Mouse (Mus musculus) midbrain, postnatal 0 days (tissue): ENCODE results near the gene Lmnb2. TPM values are rescaled to one million over a fixed set of nuclear protein-coding genes. Genes with fewer than 3 reads are reported as not detected.

Experiments
- ATAC-seq: fragments of 200-750 bp; cut with Nextera tagmentation; 2 replicates; pipeline ENCODE4 v1.8.0; 2017; ENCODE audit warnings: moderate number of reproducible peaks, mild to moderate bottlenecking, moderate TSS enrichment, moderate library complexity; ENCODE audit not compliant: low FRiP score
- DNase-seq: peaks from one replicate; pipeline ENCODE4 v3.0.0-alpha.2; 2015; ENCODE audit warnings: low spot score
- H3K27ac ChIP-seq: fragments of 300-500 bp; sonication (generic); 2 replicates; pipeline ENCODE4 v1.5.1; 2014; ENCODE audit warnings: low read depth, mild to moderate bottlenecking, low read length, mixed read lengths
- H3K27me3 ChIP-seq: fragments of 300-500 bp; sonication (generic); 2 replicates; pipeline ENCODE4 v1.6.1; 2014; ENCODE audit warnings: low read length, control low read depth, mixed read lengths; ENCODE audit not compliant: insufficient read depth
- H3K36me3 ChIP-seq: fragments of 300-500 bp; sonication (generic); 2 replicates; pipeline ENCODE4 v1.6.1; 2014; ENCODE audit warnings: low read length, control low read depth, mixed read lengths; ENCODE audit not compliant: insufficient read depth
- H3K4me1 ChIP-seq: fragments of 300-500 bp; sonication (generic); 2 replicates; pipeline ENCODE4 v1.6.1; 2014; ENCODE audit warnings: mild to moderate bottlenecking, control low read depth, antibody characterized with exemption, low read length, mixed read lengths; ENCODE audit not compliant: insufficient read depth
- H3K4me2 ChIP-seq: fragments of 300-500 bp; sonication (generic); 2 replicates; pipeline ENCODE4 v1.6.1; 2014; ENCODE audit warnings: low read depth, mild to moderate bottlenecking, low read length, mixed read lengths; ENCODE audit not compliant: poor library complexity, severe bottlenecking
- H3K4me3 ChIP-seq: fragments of 300-500 bp; sonication (generic); 2 replicates; pipeline ENCODE4 v1.5.1; 2014; ENCODE audit warnings: low read depth, mild to moderate bottlenecking, low read length, moderate library complexity
- H3K9ac ChIP-seq: fragments of 300-500 bp; sonication (generic); replicated peaks from 2 replicates; pipeline ENCODE4 v1.6.1; 2014; ENCODE audit warnings: mild to moderate bottlenecking, low read length, moderate library complexity, mixed read lengths; ENCODE audit not compliant: poor library complexity, severe bottlenecking
- H3K9me3 ChIP-seq: fragments of 300-500 bp; sonication (generic); 2 replicates; pipeline ENCODE4 v1.6.1; 2016; ENCODE audit warnings: low read length, control low read depth
- CTCF ChIP-seq: IDR thresholded peaks from 2 replicates; pipeline ENCODE4 v1.5.1; 2016; ENCODE audit warnings: antibody characterized with exemption, mild to moderate bottlenecking
- WGBS: fragments of 180-500 bp; shearing (Covaris S2); extraction: QIAGEN DNeasy Blood & Tissue Kit; methylation state at CpG from one replicate; pipeline ENCODE4 v1.1.7; 2014; 5-methylcytosine and 5-hydroxymethylcytosine counted together
- polyA plus RNA-seq: library from polyadenylated mRNA; unstranded; fragments of >200 nt; fragmentation: Nextera tagmentation; extraction: Ambion mirVana; gene quantifications from 2 replicates; pipeline ENCODE4 v1.2.1, GENCODE M21; 2015
- total RNA-seq: library from RNA; depleted of rRNA; stranded (reverse); fragments of >200 nt; gene quantifications from 2 replicates; pipeline ENCODE4 v1.2.3, GENCODE M21; 2014; rRNA removed

The Lmnb2 gene
- total and polyA plus RNA-seq, 2 experiments from 2014 or later, result 22.6 to 47.3 TPM

DNA sequence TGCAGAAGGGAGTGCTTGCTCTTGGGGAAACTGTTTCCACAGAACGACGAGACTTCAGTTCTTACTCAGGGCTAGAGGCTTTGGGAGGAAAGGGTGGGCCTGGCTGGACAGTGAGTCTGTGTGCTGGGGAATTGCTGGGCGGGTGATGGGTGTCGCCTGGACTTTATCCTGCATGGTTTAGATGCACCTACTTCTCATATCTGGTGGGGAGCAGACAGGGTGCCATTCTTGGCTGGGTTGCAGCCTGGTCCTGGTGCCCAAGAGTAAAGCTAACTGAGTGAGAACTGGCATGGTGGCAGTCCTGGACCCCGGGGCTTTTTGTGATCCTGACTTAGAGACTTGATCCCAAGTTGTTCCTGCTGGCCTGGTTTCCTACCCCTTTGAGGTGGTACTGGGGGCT is 61.1 kb downstream of the Lmnb2 start:
- Histone ChIP-seq H3K9me3 (no peaks in the 10 kb centered on the region), H3K9ac (no peak overlapping the region; the same call in 1 of the 2 replicates), H3K4me1 (peaks cover 19% of the 10 kb centered on the region), H3K36me3 (peaks cover 19% of the 10 kb centered on the region), H3K27me3 (no peaks in the 10 kb centered on the region), H3K4me3 (no peak overlapping the region), H3K27ac (peak overlapping the region; percentile 43), H3K4me2 (peak overlapping the region; percentile 95; the same call in 1 of the 2 replicates)
- DNase-seq, result no peak
- no peak for TF ChIP-seq CTCF
- ATAC-seq, result no peak
- 81% methylated on average over 5 of the region's 5 CpGs for WGBS

DNA sequence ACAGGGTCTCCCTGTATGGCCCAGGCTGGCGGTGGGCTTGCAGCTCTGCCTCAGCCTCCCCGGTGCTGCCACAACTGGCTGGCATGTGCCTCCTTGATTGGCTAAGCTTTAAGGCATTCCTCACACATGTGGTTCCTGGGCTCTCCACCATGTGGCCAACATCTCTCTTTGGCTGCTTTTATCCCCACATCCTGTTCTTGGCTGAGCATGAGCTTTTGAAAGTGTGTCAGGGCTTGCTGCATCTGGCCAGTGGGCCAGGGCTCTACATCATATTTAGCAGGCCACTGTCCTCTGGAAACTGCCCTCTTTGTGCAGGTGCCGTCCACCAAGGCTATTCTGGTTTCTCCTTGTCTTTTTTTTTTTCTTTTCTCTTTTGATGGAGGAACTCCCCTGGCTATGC is 61.8 kb downstream of the Lmnb2 start:
- DNase-seq (peak; percentile 55), ATAC-seq (peak; percentile 28; the same call in 1 of the 2 replicates)
- TF ChIP-seq CTCF, result peak; percentile 45
- Histone ChIP-seq H3K4me2 (peak overlapping the region; percentile 95), H3K27ac (peak overlapping the region; percentile 43; the same call in 1 of the 2 replicates), H3K9ac (peak overlapping the region; percentile 83), H3K4me1 (peaks cover 19% of the 10 kb centered on the region), H3K9me3 (no peaks in the 10 kb centered on the region), H3K36me3 (peaks cover 18% of the 10 kb centered on the region), H3K27me3 (no peaks in the 10 kb centered on the region), H3K4me3 (peak overlapping the region; percentile 81)
- WGBS, result 65% methylated on average over 3 of the region's 3 CpGs

DNA sequence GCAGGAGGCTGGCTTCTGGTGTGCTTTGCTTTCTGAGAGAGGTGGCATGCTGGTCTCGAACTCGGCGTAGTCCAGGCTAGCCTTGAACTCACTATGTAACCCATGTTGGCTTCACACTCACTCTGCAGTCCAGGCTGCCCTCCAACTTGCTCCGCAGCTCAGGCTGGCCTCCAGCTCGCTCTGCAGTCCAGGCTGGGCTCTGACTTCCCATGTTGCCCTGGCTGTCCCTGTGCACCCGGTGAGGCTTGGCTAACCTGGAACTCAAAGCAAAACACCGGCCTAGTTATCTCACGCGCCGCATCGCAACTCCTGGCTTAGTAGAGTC is 62.3 kb downstream of the Lmnb2 start:
- H3K9ac ChIP-seq, result peak overlapping the region; percentile 83
- no peaks in the 10 kb centered on the region for H3K9me3 ChIP-seq
- H3K36me3 ChIP-seq, result peaks cover 20% of the 10 kb centered on the region
- peak overlapping the region; percentile 95 for H3K4me2 ChIP-seq
- TF ChIP-seq CTCF, result no peak
- H3K27me3 ChIP-seq, result no peaks in the 10 kb centered on the region
- 18% methylated on average over 11 of the region's 11 CpGs for WGBS
- 0 out of 2 replicates have a peak overlapping the region, but pooled peaks have one; percentile 87 for H3K27ac ChIP-seq
- no peak for DNase-seq
- no peak for ATAC-seq
- H3K4me3 ChIP-seq, result peak overlapping the region; percentile 81
- H3K4me1 ChIP-seq, result peaks cover 19% of the 10 kb centered on the region

DNA sequence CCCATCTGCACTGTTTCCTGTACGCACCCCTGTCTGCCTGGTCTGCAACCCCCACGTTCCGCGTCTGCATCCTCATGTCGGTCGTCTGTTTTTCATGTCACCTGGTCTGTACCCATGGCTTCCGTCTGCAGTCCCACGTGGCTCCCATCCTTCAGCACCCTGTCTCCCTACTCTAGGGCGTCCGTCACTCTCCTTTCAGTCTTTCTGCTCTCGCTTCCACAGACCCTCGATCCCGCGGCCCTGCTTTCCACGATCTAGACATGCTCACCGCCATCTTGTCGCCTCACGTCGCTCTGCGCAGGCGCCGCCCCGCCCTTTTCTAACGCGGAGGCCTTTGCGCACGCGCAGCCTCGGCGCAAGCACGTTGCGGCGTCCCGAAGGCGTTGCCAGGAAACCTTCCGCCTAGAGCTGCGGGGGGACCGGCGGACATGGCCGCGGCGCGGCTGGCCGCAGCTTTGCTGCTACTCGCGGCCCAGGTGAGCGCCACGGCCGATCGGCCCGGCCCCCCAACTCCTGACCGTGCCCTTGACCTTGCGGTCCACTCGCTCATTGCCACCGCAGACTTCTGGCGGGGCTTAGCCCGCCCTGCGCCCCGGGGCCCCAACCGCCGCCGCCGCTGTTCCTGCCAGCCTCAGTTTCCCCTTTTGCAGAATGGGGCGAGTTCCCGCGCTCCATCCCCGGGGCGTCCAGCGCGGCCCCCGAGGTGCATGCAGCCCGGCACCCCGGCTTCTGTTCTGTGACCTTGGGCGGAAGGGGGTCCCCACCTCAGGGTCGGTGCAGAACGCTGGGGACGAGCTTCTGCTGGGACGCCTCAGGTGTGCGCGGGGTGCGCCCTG is 62.9 kb downstream of the Lmnb2 start, which contains the start of the genes Lsm7 and Sppl2b:
Lsm7 (minus strand) TSS at position 297 of the 836 bp plus-strand sequence.
Sppl2b (plus strand) TSS at position 363 of the 836 bp plus-strand sequence.
- H3K9ac ChIP-seq, result peak within 1 kb of the TSS; percentile 83
- H3K4me1 ChIP-seq, result peaks cover 19% of the 10 kb centered on the region
- peak within 1 kb of the TSS; percentile 87 for H3K27ac ChIP-seq
- peak within 1 kb of the TSS; percentile 95 for H3K4me2 ChIP-seq
- no peak for TF ChIP-seq CTCF
- DNase-seq (peak; percentile 96), ATAC-seq (peak; percentile 77)
- peak within 1 kb of the TSS; percentile 81 for H3K4me3 ChIP-seq
- WGBS, result under 1% methylated on average over 78 of the region's 81 CpGs
- H3K9me3 ChIP-seq, result no peaks in the 10 kb centered on the region
- H3K36me3 ChIP-seq, result peaks cover 20% of the 10 kb centered on the region
- no peaks in the 10 kb centered on the region for H3K27me3 ChIP-seq

Other genes starting within 250 kb of the Lmnb2 start
- 74.6 and 74.7 TPM in 2 replicates for gene Mknk2, start 240.1 kb downstream of the Lmnb2 start, total RNA-seq
- 35.3 and 36.0 TPM in 2 replicates for gene Mknk2, start 240.1 kb downstream of the Lmnb2 start, polyA plus RNA-seq
- 66.6 and 75.1 TPM in 2 replicates for gene Mob3a, start 216.3 kb downstream of the Lmnb2 start, total RNA-seq
- 44.9 and 48.5 TPM in 2 replicates for gene Mob3a, start 216.3 kb downstream of the Lmnb2 start, polyA plus RNA-seq
- 26.3 and 48.0 TPM in 2 replicates for gene Izumo4, start 216.1 kb downstream of the Lmnb2 start, total RNA-seq
- 44.0 and 47.4 TPM in 2 replicates for gene Izumo4, start 216.1 kb downstream of the Lmnb2 start, polyA plus RNA-seq
- gene Ap3d1, start 176.0 kb downstream of the Lmnb2 start, total RNA-seq, result 182 and 183 TPM in 2 replicates
- gene Ap3d1, start 176.0 kb downstream of the Lmnb2 start, polyA plus RNA-seq, result 95.4 and 105 TPM in 2 replicates
- 23.8 and 34.4 TPM in 2 replicates for gene Dot1l, start 163.0 kb downstream of the Lmnb2 start, total RNA-seq
- 9.9 and 13.4 TPM in 2 replicates for gene Dot1l, start 163.0 kb downstream of the Lmnb2 start, polyA plus RNA-seq
- gene Sf3a2, start 120.0 kb downstream of the Lmnb2 start, total RNA-seq, result 18.3 and 34.2 TPM in 2 replicates
- gene Sf3a2, start 120.0 kb downstream of the Lmnb2 start, polyA plus RNA-seq, result 61.5 and 64.3 TPM in 2 replicates
- 68.0 and 88.1 TPM in 2 replicates for gene Plekhj1, start 119.6 kb downstream of the Lmnb2 start, total RNA-seq
- gene Plekhj1, start 119.6 kb downstream of the Lmnb2 start, polyA plus RNA-seq, result 94.1 and 103 TPM in 2 replicates
- gene Amh, start 113.0 kb downstream of the Lmnb2 start, total RNA-seq, result 0.82 and 2.9 TPM in 2 replicates
- not detected in 2 replicates for gene Amh, start 113.0 kb downstream of the Lmnb2 start, polyA plus RNA-seq
- gene Jsrp1, start 104.7 kb downstream of the Lmnb2 start, total RNA-seq, result not detected in 2 replicates
- 0.83 and 1.1 TPM in 2 replicates for gene Jsrp1, start 104.7 kb downstream of the Lmnb2 start, polyA plus RNA-seq
- 863 and 928 TPM in 2 replicates for gene Oaz1, start 91.6 kb downstream of the Lmnb2 start, total RNA-seq
- 1,039 and 1,193 TPM in 2 replicates for gene Oaz1, start 91.6 kb downstream of the Lmnb2 start, polyA plus RNA-seq
- 39.3 and 61.0 TPM in 2 replicates for gene Lingo3, start 74.2 kb downstream of the Lmnb2 start, total RNA-seq
- 24.4 and 26.8 TPM in 2 replicates for gene Lingo3, start 74.2 kb downstream of the Lmnb2 start, polyA plus RNA-seq
- gene Lsm7, start 63.0 kb downstream of the Lmnb2 start, total RNA-seq, result 136 and 249 TPM in 2 replicates
- gene Lsm7, start 63.0 kb downstream of the Lmnb2 start, polyA plus RNA-seq, result 292 and 299 TPM in 2 replicates
- gene Sppl2b, start 63.0 kb downstream of the Lmnb2 start, total RNA-seq, result 116 and 132 TPM in 2 replicates
- 78.6 and 86.2 TPM in 2 replicates for gene Sppl2b, start 63.0 kb downstream of the Lmnb2 start, polyA plus RNA-seq
- 0.09 and 0.11 TPM in 2 replicates for gene Tmprss9, start 46.4 kb downstream of the Lmnb2 start, total RNA-seq
- gene Tmprss9, start 46.4 kb downstream of the Lmnb2 start, polyA plus RNA-seq, result 0.27 and 0.31 TPM in 2 replicates
- 153 and 267 TPM in 2 replicates for gene Timm13, start 17.3 kb downstream of the Lmnb2 start, total RNA-seq
- gene Timm13, start 17.3 kb downstream of the Lmnb2 start, polyA plus RNA-seq, result 362 and 384 TPM in 2 replicates
- 3.5 and 7.3 TPM in 2 replicates for gene Gadd45b, start 11.8 kb upstream of the Lmnb2 start, total RNA-seq
- 5.0 and 6.4 TPM in 2 replicates for gene Gadd45b, start 11.8 kb upstream of the Lmnb2 start, polyA plus RNA-seq
- gene Gng7, start 96.7 kb upstream of the Lmnb2 start, total RNA-seq, result 27.6 and 40.7 TPM in 2 replicates
- 29.5 and 29.9 TPM in 2 replicates for gene Gng7, start 96.7 kb upstream of the Lmnb2 start, polyA plus RNA-seq
- gene Diras1, start 107.4 kb upstream of the Lmnb2 start, total RNA-seq, result 104 and 119 TPM in 2 replicates
- gene Diras1, start 107.4 kb upstream of the Lmnb2 start, polyA plus RNA-seq, result 95.2 and 98.3 TPM in 2 replicates
- 115 and 122 TPM in 2 replicates for gene Slc39a3, start 119.2 kb upstream of the Lmnb2 start, total RNA-seq
- 50.2 and 54.7 TPM in 2 replicates for gene Slc39a3, start 119.2 kb upstream of the Lmnb2 start, polyA plus RNA-seq
- 216 and 236 TPM in 2 replicates for gene Sgta, start 141.9 kb upstream of the Lmnb2 start, total RNA-seq
- gene Sgta, start 141.9 kb upstream of the Lmnb2 start, polyA plus RNA-seq, result 325 and 348 TPM in 2 replicates
- gene Thop1, start 151.8 kb upstream of the Lmnb2 start, total RNA-seq, result 59.9 and 67.1 TPM in 2 replicates
- gene Thop1, start 151.8 kb upstream of the Lmnb2 start, polyA plus RNA-seq, result 35.2 and 35.8 TPM in 2 replicates
- 0.28 and 1.6 TPM in 2 replicates for gene Creb3l3, start 180.6 kb upstream of the Lmnb2 start, total RNA-seq
- 0.62 and 0.81 TPM in 2 replicates for gene Creb3l3, start 180.6 kb upstream of the Lmnb2 start, polyA plus RNA-seq
- gene Map2k2, start 187.7 kb upstream of the Lmnb2 start, total RNA-seq, result 256 and 261 TPM in 2 replicates
- 210 and 218 TPM in 2 replicates for gene Map2k2, start 187.7 kb upstream of the Lmnb2 start, polyA plus RNA-seq
- 23.6 and 29.5 TPM in 2 replicates for gene Zbtb7a, start 217.0 kb upstream of the Lmnb2 start, total RNA-seq
- gene Zbtb7a, start 217.0 kb upstream of the Lmnb2 start, polyA plus RNA-seq, result 16.1 and 18.0 TPM in 2 replicates
- gene Pias4, start 249.7 kb upstream of the Lmnb2 start, total RNA-seq, result 31.2 and 38.0 TPM in 2 replicates
- gene Pias4, start 249.7 kb upstream of the Lmnb2 start, polyA plus RNA-seq, result 30.1 and 31.3 TPM in 2 replicates